Mouse (Mus musculus) c-Kit-positive CD71-negative TER-119-negative erythroid progenitor cells, embryonic 14.5 days (primary cell): Measurements from ENCODE around the gene Dnajc11.
A peak's percentile ranks its signal among the peaks of the same experiment; 100 is the strongest.

Source experiments
- DNase-seq: peaks from one replicate; pipeline ENCODE4 v3.0.0-alpha.2; 2013; ENCODE audit warnings: low read depth

The Dnajc11 gene

DNA sequence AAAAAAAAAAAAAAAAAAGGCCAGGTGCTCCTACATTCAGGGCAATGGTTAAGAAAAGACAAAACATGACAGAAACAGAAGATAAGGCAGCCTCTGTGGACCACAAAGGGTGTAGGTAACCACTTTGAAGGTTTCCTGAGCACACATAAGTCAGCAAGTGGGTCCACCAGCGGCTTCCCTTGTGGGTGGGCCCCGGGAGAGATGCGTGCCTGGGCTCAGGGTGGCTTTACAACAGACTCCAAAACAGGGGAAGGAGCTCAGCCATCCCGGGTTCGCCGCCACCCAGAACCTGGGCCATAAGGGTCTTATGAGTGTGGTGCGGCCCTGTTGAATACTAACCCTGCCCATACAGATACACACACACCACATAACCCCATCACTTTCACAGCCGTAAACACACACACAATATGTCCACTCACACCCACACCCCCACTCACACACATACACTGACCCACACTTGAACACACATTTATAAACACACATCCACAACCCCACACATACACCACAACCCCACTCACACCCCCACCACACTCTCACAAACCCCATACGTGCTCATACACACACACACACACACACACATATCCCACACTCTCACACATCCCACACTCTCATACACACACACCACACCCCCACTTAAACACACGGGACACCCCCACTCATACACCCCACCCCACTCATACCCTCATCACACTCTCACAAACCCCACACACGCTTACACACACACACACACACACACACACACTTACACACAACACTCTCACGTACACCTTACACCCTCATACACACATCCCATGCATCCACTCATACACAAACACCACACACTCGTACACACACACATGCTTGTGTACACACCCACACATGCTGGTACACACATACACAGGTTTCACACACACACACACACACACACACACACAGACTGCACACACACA, 651 bp upstream of the Dnajc11 start:
- no peak for DNase-seq

DNA sequence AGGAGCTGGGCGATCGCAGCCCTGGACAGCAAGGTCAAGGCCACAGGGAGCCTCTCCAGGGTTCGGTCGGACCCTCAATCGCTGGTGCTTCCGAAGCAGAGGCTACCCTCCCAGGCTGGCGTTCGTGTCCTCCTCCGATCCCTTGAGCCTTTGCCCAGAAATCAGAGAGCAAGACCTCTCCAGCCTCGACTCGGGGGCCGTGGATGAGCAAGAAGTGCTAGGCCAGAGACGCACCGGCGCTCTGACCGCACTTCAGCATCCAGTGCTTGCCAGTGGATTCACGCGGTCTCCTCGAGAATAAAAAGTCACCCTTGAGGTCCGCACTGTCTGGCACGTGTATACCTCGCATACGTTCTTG, 703 bp downstream of the Dnajc11 start:
- DNase-seq: no peak

GRCm38 (mm10) chr4:151937441-151937840, 4.0 kb downstream of the Dnajc11 start:
- no peak for DNase-seq

DNA sequence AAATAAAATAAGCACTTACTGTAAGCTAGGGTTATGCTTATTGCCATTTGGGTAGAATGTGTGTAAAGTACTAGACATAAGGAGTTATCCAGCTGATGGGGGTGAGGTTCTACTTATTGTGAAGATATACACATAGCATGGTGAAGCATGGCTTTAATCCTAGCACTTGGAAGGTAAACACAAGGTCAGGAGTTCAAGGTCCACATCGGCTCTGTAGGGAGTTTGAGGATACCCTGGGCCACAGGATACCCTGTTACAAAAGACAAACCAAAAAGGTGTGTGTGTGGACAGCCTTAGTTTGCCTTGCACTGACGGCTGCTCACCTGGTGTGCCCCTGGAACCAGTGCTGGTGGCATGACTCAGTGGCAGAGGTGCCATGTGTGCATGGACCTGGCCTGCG, 4.6 kb downstream of the Dnajc11 start:
- DNase-seq: no peak

DNA sequence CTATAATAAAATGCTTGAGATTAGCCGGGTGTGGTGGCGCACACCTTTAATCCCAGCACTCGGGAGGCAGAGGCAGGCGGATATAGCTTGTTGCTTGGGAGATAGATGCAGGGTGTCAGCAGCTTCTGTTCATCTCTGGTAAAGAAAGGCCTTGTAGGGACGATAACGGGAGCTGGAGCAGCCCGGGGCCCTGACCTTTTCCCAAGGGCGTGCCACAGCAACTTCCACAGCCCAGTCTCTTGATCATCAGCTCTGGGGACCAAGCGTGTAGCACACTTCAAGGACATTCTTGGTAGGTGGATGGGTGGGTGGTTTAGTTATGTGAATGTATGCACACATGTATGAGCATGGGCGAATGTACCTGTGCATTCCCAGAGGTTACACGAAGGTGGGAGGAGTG, 12.7 kb downstream of the Dnajc11 start:
- no peak for DNase-seq

GRCm38 (mm10) chr4:151948497-151949471, 15.3 kb downstream of the Dnajc11 start:
- DNase-seq: no peak

- no peak for DNase-seq
These were observed 19.7 kb downstream of the Dnajc11 start for GRCm38 (mm10) chr4:151953209-151953608.

GRCm38 (mm10) chr4:151955791-151956190, 22.3 kb downstream of the Dnajc11 start:
- DNase-seq: no peak

GRCm38 (mm10) chr4:151957584-151958315, 24.3 kb downstream of the Dnajc11 start:
- no peak for DNase-seq

DNA sequence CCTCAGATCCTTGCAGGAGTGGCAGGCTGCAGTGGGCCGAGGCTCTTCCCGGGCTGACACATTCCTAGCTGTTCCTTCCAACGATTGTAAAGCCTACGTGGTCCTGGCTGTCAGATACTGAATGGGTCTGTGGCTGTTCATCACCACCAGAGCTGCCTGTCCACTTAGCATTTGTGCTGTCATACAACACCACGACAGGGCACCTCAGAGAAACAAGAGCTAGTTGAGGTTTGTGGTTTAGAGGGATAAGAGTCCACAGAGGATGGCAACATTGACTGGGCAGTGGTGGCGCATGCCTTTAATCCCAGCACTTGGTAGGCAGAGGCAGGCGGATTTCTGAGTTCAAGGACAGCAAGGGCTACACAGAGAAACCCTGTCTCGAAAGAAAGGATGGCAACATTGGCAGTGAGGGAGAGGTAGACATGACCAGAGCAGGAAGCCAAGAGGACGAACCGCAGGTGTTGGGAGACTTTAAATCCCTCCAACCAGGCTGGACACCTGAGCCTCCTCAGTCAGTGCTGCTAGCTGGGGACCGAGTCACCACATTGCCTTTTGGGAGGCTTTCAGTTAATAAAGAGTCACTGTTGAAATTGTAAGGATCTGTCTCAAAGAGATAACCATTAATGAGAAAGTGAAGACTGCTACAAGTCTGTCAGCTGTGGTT, 26.5 kb downstream of the Dnajc11 start:
- no peak for DNase-seq

DNA sequence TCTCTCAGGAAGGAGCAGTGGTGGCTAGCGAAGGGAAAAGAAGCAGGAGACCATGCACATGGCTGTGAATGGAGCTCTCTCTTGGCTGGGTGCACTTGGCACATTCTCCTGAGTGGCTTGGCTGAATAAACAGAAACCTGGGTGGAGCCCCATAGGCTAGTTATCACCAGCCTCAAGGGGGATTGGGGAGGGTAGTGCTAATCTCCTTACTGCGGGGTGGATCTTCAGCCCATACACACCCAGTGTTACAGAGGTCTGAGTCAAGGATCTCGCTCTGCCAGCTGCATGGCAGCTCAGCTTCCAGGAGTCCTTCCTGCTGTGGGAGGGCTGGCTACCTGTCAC, 27.0 kb downstream of the Dnajc11 start:
- peak; percentile 34 for DNase-seq

- DNase-seq: no peak
These were observed 29.3 kb downstream of the Dnajc11 start for GRCm38 (mm10) chr4:151962817-151963216.

DNA sequence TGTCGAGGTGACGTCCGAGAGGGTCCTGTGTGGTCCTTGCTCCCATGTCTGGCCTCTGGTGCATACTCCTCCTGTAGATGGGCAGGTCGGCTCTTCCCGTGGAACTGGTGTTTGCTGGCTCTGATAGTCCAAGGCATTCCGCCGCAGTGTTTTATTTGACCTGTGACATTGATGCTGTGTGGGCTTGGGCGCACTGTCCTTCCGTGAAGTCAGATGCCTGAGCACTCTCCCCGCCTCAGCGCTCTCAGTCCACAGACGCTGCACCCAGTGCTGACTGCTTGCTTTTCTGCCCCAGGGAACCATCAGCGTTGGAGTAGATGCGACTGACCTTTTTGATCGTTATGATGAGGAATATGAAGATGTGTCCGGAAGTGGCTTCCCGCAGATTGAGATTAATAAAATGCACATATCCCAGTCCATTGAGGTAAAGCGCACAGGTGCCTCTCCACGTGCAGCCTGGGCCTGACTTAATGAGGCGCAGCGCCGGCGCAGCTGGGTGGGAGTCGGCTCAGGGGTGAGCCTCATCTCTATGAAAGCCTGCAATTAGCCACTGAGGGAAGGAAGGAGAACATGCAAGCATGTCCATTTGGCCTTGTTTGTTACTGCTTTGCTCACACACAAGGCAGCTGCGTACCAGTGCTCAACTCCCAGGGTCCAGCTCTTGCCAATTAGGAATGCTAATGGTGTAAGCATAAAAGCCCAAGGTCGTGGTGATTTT, 34.9 kb downstream of the Dnajc11 start:
- DNase-seq: no peak

GRCm38 (mm10) chr4:151972221-151972967, 38.9 kb downstream of the Dnajc11 start:
- no peak for DNase-seq

DNA sequence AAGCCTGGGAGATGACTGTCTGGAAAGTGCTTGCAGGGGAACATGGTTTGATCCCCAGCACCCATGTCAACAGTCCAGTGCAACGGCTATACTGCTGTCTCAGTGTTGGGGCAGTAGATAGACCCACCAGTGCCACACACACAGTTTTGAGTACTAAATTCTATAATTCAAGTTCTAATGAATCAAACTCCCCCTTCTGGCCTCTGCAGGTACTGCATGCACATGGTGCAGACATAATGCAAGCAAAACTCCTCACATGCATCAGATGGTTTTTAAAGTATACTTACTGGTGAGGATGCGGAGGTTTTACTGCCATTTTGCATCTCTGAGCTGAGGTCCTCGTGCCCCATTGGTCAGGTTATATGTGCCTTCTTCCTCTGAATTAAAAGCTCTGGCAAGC, 42.0 kb downstream of the Dnajc11 start:
- no peak for DNase-seq

GRCm38 (mm10) chr4:151977748-151978147, 44.3 kb downstream of the Dnajc11 start:
- DNase-seq: peak; percentile 82

- DNase-seq: no peak
These were observed 47.2 kb downstream of the Dnajc11 start for GRCm38 (mm10) chr4:151980699-151981098.

DNA sequence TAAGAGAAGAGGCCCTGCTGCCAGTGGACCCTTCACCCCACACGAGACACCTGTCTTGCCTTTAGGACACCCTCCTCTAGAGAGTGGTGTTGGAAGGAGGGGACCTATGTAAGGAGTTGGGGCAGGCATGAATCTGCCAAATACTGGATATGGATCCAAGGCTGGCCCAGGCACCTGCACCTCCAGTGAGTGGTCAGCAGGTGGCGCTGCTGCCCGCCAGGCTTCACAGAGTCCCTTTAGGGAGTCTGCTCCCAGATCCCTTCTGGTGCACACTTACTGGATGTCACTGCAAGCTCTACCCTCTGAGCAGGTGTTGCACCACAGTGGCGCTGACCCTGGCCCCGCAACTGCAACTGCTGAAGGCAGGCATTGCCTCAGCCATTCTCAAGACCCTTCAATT, 47.9 kb downstream of the Dnajc11 start:
- DNase-seq: peak; percentile 61

- DNase-seq: no peak
These were observed 49.6 kb downstream of the Dnajc11 start for GRCm38 (mm10) chr4:151983043-151983442.

DNA sequence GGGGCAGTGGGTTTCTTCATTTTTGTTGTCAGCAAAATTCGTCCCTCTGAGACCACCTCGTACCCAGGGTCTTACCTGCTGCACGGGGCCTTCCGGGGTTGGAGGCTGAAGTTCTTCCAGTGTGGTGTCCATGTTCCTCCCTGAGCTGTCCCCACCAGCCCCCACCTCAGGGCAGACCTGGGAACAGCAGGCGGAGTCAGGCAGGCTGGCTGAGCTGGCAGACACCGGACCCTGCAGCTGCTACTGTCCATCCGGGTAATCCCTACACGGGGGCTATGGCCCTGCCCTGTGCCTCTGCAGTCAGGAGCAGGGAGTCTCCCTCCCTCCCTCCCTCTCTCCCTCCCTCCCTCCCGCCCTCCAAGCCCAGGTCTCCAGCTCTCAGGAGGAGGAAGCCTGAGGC, 50.1 kb downstream of the Dnajc11 start:
- no peak for DNase-seq
